Mouse (Mus musculus) CH12F3 (cell line): ENCODE measurements around the gene Mindy3.

Experiments
- in situ Hi-C: fragments of 300-500 bp; cut with MboI; formaldehyde crosslinking; loops from 2 replicates; pipeline ENCODE4 v1.14.3; 2020; ENCODE audit warnings: low sequenced_read_pairs

Mindy3 gene

GRCm38 (mm10) chr2:12372883-12373282 lies 46.4 kb downstream of the Mindy3 start:
- in situ Hi-C loops = no loop called here

GRCm38 (mm10) chr2:12371401-12371800 lies 47.9 kb downstream of the Mindy3 start:
- in situ Hi-C loops = no loop called here

GRCm38 (mm10) chr2:12368451-12368850 lies 50.8 kb downstream of the Mindy3 start:
- in situ Hi-C loops = no loop called here

- in situ Hi-C loops = no loop called here
Observed at GRCm38 (mm10) chr2:12368016-12368415, 51.3 kb downstream of the Mindy3 start.

GRCm38 (mm10) chr2:12361310-12361709 lies 58.0 kb downstream of the Mindy3 start:
- in situ Hi-C loops = no loop called here

- in situ Hi-C loops = no loop called here
Observed at GRCm38 (mm10) chr2:12354837-12355236, 64.4 kb downstream of the Mindy3 start.

- in situ Hi-C loops = no loop called here
Observed at GRCm38 (mm10) chr2:12348914-12349313, 70.4 kb downstream of the Mindy3 start.

- in situ Hi-C loops = no loop called here
Observed at GRCm38 (mm10) chr2:12331962-12332361, 87.3 kb downstream of the Mindy3 start.

GRCm38 (mm10) chr2:12329620-12330019 lies 89.7 kb downstream of the Mindy3 start:
- in situ Hi-C loops = no loop called here

- in situ Hi-C loops = no loop called here
Observed at GRCm38 (mm10) chr2:12329068-12329407, 90.2 kb downstream of the Mindy3 start.

- in situ Hi-C loops = no loop called here
Observed at GRCm38 (mm10) chr2:12328355-12329067, 90.8 kb downstream of the Mindy3 start.

- in situ Hi-C loops = no loop called here
Observed at GRCm38 (mm10) chr2:12327691-12328354, 91.4 kb downstream of the Mindy3 start.

- in situ Hi-C loops = no loop called here
Observed at GRCm38 (mm10) chr2:12327216-12327615, 92.1 kb downstream of the Mindy3 start.

- in situ Hi-C loops = no loop called here
Observed at GRCm38 (mm10) chr2:12325868-12326267, 93.4 kb downstream of the Mindy3 start.

GRCm38 (mm10) chr2:12325417-12325816 lies 93.9 kb downstream of the Mindy3 start:
- in situ Hi-C loops = no loop called here

GRCm38 (mm10) chr2:12320914-12321313 lies 98.4 kb downstream of the Mindy3 start:
- in situ Hi-C loops = no loop called here

- in situ Hi-C loops = no loop called here
Observed at GRCm38 (mm10) chr2:12318715-12319114, 100.6 kb downstream of the Mindy3 start.

- in situ Hi-C loops = no loop called here
Observed at GRCm38 (mm10) chr2:12318036-12318435, 101.2 kb downstream of the Mindy3 start.

GRCm38 (mm10) chr2:12317343-12317742 lies 101.9 kb downstream of the Mindy3 start:
- in situ Hi-C loops = no loop called here

- in situ Hi-C loops = no loop called here
Observed at GRCm38 (mm10) chr2:12316361-12316760, 102.9 kb downstream of the Mindy3 start.

GRCm38 (mm10) chr2:12314028-12314427 lies 105.2 kb downstream of the Mindy3 start:
- in situ Hi-C loops = no loop called here

- in situ Hi-C loops = no loop called here
Observed at GRCm38 (mm10) chr2:12308466-12308865, 110.8 kb downstream of the Mindy3 start.

GRCm38 (mm10) chr2:12307311-12307710 lies 112.0 kb downstream of the Mindy3 start:
- in situ Hi-C loops = no loop called here
